Mouse (Mus musculus): ENCODE data around the gene Rab34.
"Not testable (repeated sequence)": the region's sequence is repeated elsewhere in the genome, so short reads cannot be mapped to it uniquely, and the experiment has no call there.

Rab34 gene

GRCm38 (mm10) chr11:78180081-78180761, 8.0 kb upstream of the Rab34 start:
- no peak for DNase-seq (ENCODE audit: low spot score)

DNA sequence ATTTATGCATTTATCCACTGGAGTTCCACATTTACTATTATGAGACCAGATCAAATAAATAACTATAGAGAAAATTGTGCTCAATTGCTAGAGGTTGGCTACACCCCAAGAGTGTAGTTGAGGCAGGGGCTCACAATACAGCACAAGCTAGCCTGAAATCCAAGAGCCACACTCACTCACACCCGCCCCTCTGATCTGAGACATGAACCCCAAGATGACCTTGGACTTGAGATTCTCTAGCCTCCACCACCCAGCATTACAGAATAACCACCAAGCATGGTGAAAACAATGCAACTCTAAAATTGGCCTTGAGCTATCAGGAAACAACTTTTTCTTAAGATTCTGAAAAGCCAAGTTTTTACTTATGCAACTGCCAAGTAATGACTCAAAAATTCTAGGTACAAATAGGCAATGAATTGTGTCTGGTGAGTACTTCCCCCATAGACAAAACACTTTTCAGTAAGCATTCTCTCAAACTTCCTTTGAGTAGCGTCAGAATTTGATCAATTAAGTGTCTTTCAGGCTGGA, 6.3 kb upstream of the Rab34 start:
- no peak for DNase-seq (ENCODE audit: low spot score)

- DNase-seq (ENCODE audit: low spot score) = no peak
Measured at GRCm38 (mm10) chr11:78182450-78182849, 5.8 kb upstream of the Rab34 start.

DNA sequence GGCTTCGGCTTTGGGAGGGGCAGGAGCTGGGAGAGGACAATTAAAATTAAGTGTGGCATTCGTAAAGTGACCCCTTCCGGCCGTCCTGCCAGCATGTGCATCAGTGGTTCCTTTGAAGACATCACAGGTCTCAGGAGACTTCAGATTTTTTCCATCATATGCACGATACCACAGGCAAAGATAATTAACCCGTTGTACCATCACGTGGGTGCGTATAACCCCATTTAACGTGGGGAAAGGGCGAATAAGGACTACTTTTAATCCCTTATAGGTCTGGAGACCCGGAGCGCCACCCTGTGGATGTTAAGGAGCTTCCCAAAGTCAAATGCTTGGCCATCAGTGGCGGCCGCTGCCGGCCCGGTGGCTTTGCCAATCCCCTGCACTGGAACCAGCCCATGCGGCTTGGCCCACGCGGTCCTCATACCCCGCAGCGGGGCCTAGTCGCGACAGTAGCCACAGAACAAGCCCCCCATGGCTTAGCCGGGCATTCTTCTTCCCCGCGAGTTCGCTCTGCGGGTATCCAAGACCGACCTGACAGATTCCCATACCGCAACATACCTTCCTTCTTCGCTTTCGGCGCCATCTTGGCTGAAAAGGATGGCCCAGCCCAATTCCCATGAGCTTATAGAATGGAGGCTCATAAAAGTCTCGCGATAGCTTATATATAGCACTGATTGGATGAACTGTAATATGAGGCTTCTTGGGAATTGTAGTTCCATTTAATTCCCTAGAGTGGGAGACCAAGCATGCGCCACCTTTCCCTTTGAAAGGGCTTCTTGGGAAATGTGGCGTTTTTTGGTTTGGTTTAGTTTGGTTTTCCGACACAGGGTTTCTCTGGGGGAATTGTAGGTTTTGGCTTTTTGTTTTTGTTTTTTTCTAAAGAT, 5.0 kb upstream of the Rab34 start, which contains the start of gene Rpl23a:
TSS of gene Rpl23a (minus strand) at position 624 of the 884 bp plus-strand sequence.
- peak; percentile 70 for DNase-seq (ENCODE audit: low spot score)

- no peak for DNase-seq (ENCODE audit: low spot score)
Measured at GRCm38 (mm10) chr11:78183884-78184514, 4.2 kb upstream of the Rab34 start.

DNA sequence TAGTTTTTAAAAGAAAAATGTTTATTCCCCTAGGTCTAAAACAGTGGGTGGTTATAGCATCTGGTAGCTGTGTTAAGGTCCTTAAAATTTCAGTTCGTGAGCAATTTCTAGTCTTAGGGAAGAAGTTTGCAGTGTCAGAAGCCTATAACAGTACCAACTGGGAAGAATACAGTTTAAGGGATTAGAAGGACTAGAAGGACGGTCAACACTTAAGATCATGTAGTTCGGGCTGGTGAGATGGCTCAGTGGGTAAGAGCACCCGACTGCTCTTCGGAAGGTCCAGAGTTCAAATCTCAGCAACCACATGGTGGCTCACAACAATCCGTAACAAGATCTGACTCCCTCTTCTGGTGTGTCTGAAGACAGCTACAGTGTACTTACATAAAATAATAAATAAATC, 3.5 kb upstream of the Rab34 start:
- not testable (repeated sequence) for DNase-seq (ENCODE audit: low spot score)

DNA sequence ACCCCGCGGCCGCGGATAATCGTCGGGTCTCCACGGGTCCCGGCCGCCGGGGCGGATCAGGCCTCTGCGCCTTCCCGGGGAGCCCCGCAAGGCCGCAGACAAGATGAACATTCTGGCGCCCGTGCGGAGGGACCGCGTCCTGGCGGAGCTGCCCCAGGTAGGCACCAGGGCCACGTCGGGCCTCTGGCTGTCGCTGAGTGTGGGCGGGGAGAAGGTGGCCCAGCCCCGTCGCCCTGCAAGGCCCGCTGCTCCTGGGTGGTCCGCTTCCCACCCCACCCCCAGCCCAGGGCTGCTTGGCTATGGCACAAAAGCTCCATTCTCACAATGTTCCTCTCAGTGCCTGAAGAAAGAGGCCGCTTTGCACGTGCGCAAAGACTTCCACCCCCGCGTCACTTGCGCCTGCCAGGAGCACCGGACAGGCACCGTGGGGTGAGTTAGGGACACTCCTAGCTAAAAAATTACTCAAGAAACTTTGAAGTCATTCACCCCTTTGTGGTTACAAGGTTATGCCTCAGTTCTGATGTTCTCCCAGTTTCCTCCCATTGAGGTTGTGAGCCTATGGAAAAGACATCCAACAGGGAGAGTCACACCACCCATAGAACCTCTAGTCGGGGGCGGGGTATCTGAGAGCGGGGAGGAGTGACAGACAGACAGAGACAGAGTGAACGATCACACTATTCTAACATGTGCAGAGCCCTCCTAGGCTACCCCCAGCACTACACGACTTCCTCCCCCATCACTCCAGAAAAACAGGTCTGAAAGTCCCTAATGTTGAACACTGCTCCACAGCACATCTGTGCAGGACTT, 1.2 kb downstream of the Rab34 start:
- peak; percentile 60 for DNase-seq (ENCODE audit: low spot score)

GRCm38 (mm10) chr11:78190041-78190440, 1.8 kb downstream of the Rab34 start:
- no peak for DNase-seq (ENCODE audit: low spot score)

DNA sequence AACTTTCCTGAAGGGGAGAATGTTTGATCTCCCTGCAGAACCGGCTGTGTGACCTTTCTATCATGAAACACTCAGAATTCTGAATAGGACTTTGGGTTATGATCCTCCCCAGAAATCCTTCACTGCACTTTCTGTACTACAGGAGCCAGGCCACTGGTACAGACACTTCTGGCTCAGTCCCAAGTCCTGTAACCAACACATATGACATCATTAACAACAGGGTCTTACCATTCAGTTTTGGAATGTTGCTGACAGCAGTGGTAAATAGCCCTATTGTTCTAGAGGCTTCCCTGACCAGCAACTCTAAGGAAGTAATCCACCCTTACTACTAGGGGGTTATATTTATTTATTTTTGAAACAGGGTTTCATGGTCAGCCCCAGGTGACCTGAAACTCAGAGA, 4.9 kb downstream of the Rab34 start, which contains the start of gene Proca1:
TSS of gene Proca1 (plus strand) at position 280 of the 400 bp plus-strand sequence.
- no peak for DNase-seq (ENCODE audit: low spot score)

- DNase-seq (ENCODE audit: low spot score) = peak; percentile 65
Measured at GRCm38 (mm10) chr11:78194411-78195100, 6.3 kb downstream of the Rab34 start.

DNA sequence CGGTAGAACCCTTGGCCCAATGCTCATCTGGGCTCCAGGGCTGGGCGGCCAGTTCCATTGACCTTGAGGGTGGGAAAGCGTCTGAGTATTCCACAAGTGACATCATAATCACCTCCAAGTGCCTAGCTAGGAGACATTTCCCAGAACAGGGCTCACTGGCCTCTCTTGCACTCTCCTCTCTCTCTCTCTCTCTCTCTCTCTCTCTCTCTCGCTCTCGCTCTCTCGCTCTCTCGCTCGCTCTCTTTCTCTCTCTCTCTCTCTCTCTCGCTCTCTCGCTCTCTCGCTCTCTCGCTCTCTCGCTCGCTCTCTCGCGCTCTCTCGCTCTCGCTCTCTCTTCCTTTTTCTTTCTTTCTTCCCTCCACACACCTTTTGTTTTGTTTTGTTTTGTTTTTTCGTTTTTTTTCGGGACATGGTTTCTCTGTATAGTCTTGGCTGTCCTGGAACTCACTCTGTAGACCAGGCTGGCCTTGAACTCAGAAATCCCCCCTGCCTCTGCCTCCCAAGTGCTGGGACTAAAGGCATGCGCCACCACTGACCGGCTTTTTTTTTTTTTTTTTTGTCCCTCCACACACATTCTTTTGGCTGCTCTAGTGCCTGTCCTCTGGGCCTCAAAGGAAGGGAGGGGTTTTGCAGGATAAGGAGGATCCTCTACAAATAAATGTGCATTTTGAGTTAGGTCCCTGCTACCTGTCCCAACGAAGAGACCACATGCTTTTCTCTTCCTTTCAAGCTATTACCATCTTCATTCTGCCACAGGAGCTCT, 7.1 kb downstream of the Rab34 start:
- no peak for DNase-seq (ENCODE audit: low spot score)

DNA sequence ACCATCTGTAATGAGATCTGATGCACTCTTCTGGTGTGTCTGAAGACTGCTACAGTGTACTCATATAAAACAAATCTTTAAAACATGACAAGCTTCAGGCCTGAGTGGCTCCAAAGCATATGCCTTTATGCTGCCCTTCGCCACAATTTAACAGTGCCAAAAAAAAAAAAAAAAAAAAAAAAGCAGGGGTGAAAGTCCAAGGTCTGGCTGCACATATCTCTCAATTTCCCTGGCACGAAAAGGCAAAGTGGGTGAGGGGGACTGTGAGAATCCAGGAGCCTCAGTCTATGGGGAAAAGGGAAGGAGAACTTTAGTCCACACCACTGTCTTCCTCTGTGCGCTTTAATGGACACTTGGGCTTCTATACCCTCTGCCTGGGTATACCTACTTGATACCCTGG, 14.1 kb downstream of the Rab34 start:
- DNase-seq (ENCODE audit: low spot score) = no peak

DNA sequence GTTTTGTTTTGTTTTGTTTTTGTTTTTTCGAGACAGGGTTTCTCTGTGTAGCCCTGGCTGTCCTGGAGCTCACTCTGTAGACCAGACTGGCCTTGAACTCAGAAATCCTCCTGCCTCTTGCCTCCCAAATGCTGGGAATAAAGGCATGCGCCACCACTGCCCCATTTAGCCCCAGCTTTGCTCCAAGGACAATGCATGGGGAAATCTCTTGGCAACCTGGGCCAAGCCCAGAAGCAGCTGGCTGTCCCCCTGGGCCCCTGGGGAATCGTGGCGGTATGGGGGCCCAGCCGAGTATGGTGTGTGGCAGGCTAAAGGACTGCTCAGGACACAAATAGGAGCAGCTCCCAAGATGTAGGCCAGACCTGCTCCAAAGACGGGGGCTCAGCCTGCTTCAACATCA, 16.1 kb downstream of the Rab34 start:
- DNase-seq (ENCODE audit: low spot score) = peak; percentile 37

DNA sequence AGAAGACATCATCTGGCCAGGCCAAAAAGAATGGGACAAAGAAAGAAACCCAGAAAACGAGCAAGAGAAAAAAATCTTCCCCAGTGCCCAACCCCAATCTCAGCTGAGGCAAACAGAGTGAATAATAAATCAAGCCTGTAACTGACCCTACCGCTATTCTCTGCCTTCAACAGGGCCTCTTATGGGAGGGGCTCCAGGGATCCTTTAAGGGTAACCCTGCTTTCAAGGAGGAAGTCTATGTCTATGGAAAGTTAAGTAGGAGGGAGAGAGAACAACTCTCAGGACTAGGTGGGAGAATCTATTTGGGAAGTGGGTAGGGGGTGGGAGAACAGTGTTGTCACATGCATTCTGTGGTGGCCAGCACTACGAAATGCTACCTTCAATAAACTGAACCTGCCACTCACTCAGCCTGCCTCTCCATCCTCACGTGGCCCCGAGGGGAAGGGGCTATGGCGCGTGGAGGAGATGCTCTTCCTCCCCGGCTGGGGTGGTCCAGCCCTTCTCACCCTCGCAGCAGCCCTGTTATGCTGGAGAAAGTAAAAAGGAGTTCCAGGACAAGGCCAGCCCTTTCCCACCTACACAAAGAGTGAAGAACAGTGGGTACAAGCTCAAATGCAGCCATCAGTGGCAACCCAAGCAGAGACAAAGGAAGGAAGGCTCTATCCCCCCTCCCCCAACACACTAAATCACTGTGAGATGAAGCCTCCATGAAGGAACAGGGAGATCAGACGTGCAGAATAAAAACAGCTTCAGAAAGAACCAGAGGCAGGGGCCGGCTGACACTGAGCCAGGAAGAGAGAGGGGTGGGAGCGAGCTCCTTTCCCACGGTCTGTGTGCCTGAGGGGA, 17.4 kb downstream of the Rab34 start:
- DNase-seq (ENCODE audit: low spot score) = no peak

GRCm38 (mm10) chr11:78207190-78207589, 19.0 kb downstream of the Rab34 start:
- DNase-seq (ENCODE audit: low spot score) = no peak

GRCm38 (mm10) chr11:78209886-78210285, 21.7 kb downstream of the Rab34 start:
- peak; percentile 40 for DNase-seq (ENCODE audit: low spot score)

DNA sequence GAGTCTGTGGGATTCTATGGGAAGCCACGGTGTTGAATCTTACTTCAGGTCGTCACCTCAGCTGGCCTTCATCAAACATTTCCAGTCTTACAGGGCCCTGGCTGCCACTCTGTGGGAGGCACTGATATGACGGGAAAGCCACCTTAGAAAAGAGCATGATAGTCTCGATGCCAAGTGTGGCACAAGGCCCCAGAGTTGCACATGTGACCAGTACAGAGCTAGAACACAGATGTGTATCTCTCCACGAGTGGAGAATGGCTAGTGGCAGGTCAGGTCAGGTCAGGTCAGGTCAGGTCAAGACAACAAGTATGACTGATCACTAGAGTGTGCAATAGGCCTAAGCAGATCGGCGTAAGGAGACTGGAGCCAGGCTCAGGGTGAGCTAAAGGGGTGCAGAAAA, 22.4 kb downstream of the Rab34 start:
- no peak for DNase-seq (ENCODE audit: low spot score)

- DNase-seq (ENCODE audit: low spot score) = no peak
Measured at GRCm38 (mm10) chr11:78211513-78211912, 23.3 kb downstream of the Rab34 start.

Data from ovary, adult 18-20 months (tissue).